Mouse (Mus musculus) left cerebral cortex, postnatal 4 days (tissue): ENCODE measurements at regions not wholly inside any gene's neighbourhood (a gene's known extent, or its start where the extent isn't known, plus 50 kb on each side); places are given as distances from the start of the nearest gene placed in this dataset.

ENCODE experiments used
- DNase-seq: peaks from one replicate; pipeline ENCODE4 v3.0.0-alpha.2; 2022
- intact Hi-C: fragments of 180-260 bp; cut with DNase I; formaldehyde crosslinking; loops from one replicate; pipeline ENCODE4 v1.15.1; 2025

- intact Hi-C loops: no loop called here
- DNase-seq: no peak
Observed at GRCm38 (mm10) chr2:108584799-108585198, 695.7 kb upstream of the Kif18a start.

- intact Hi-C loops: no loop called here
- DNase-seq: no peak
Observed at GRCm38 (mm10) chr2:108593555-108593954, 687.0 kb upstream of the Kif18a start.

GRCm38 (mm10) chr2:108600346-108600745 lies 680.2 kb upstream of the Kif18a start:
- DNase-seq: no peak
- intact Hi-C loops: no loop called here

GRCm38 (mm10) chr2:108619580-108619979 lies 661.0 kb upstream of the Kif18a start:
- intact Hi-C loops: no loop called here

GRCm38 (mm10) chr2:108622367-108623162 lies 658.0 kb upstream of the Kif18a start:
- no peak for DNase-seq
- intact Hi-C loops: no loop called here

More at GRCm38 (mm10) chr2:108619580-108619979, 661.0 kb upstream of the Kif18a start:
- DNase-seq: no peak

- DNase-seq: no peak
- intact Hi-C loops: no loop called here
Observed at GRCm38 (mm10) chr2:108635644-108636043, 644.9 kb upstream of the Kif18a start.

GRCm38 (mm10) chr2:108660697-108661388 lies 619.7 kb upstream of the Kif18a start:
- DNase-seq: no peak
- intact Hi-C loops: no loop called here

- DNase-seq: no peak
- intact Hi-C loops: no loop called here
Observed at GRCm38 (mm10) chr2:108677777-108678380, 602.7 kb upstream of the Kif18a start.

GRCm38 (mm10) chr2:108681574-108681973 lies 599.0 kb upstream of the Kif18a start:
- intact Hi-C loops: no loop called here
- DNase-seq: no peak

GRCm38 (mm10) chr2:108686019-108686743 lies 594.4 kb upstream of the Kif18a start:
- peak; percentile 9 for DNase-seq
- intact Hi-C loops: no loop called here

GRCm38 (mm10) chr2:108690091-108690490 lies 590.4 kb upstream of the Kif18a start:
- peak; percentile 54 for DNase-seq
- intact Hi-C loops: no loop called here

- intact Hi-C loops: no loop called here
- DNase-seq: no peak
Observed at GRCm38 (mm10) chr2:108691156-108692007, 589.2 kb upstream of the Kif18a start.

GRCm38 (mm10) chr2:108701308-108701707 lies 579.2 kb upstream of the Kif18a start:
- intact Hi-C loops: no loop called here
- DNase-seq: no peak

- intact Hi-C loops: no loop called here
Observed at GRCm38 (mm10) chr2:108707856-108708855, 572.4 kb upstream of the Kif18a start.

GRCm38 (mm10) chr2:108742079-108742478 lies 538.5 kb upstream of the Kif18a start:
- intact Hi-C loops: no loop called here
- DNase-seq: no peak

More at GRCm38 (mm10) chr2:108707856-108708855, 572.4 kb upstream of the Kif18a start:
- DNase-seq: no peak

GRCm38 (mm10) chr2:108743511-108743910 lies 537.0 kb upstream of the Kif18a start:
- no peak for DNase-seq
- intact Hi-C loops: no loop called here

GRCm38 (mm10) chr2:108744797-108745196 lies 535.7 kb upstream of the Kif18a start:
- intact Hi-C loops: no loop called here
- no peak for DNase-seq

- intact Hi-C loops: no loop called here
- DNase-seq: no peak
Observed at GRCm38 (mm10) chr2:108753494-108754225, 526.9 kb upstream of the Kif18a start.
